Mouse (Mus musculus) megakaryocyte, embryonic 14.5 days (primary cell): ENCODE data around the gene Itm2b. TPM values are rescaled to one million over a fixed set of nuclear protein-coding genes. Genes with fewer than 3 reads are reported as not detected.

Experiments used
- H3K27me3 ChIP-seq: replicated peaks from 2 replicates; pipeline ENCODE3; 2012; ENCODE audit warnings: inconsistent platforms
- H3K36me3 ChIP-seq: replicated peaks from 2 replicates; pipeline ENCODE3; 2012; ENCODE audit warnings: low read length, inconsistent platforms, mixed read lengths
- H3K4me1 ChIP-seq: 2 replicates; pipeline ENCODE4 v1.6.1; 2012; ENCODE audit warnings: inconsistent platforms
- H3K4me3 ChIP-seq: replicated peaks from 2 replicates; pipeline ENCODE3; 2012; ENCODE audit warnings: moderate library complexity, mild to moderate bottlenecking, inconsistent platforms
- H3K9me3 ChIP-seq: 2 replicates; pipeline ENCODE4 v1.6.1; 2012; ENCODE audit warnings: inconsistent platforms
- FLI1 ChIP-seq: IDR thresholded peaks from 2 replicates; pipeline ENCODE4 v1.6.1; 2012; ENCODE audit warnings: low read length, inconsistent platforms, mixed read lengths
- GATA1 ChIP-seq: IDR thresholded peaks from 3 replicates; pipeline ENCODE4 v1.6.1; 2012; ENCODE audit warnings: mixed read lengths, low read length, inconsistent platforms, borderline replicate concordance
- polyA plus RNA-seq: library from polyadenylated mRNA; stranded (reverse); fragments of >175 nt; gene quantifications from 2 replicates; pipeline ENCODE4 v1.2.3, GENCODE M21; 2012; ENCODE audit warnings: low replicate concordance; ENCODE audit not compliant: insufficient read depth

The Itm2b gene
- polyA plus RNA-seq, 1 experiment: 564 TPM

DNA sequence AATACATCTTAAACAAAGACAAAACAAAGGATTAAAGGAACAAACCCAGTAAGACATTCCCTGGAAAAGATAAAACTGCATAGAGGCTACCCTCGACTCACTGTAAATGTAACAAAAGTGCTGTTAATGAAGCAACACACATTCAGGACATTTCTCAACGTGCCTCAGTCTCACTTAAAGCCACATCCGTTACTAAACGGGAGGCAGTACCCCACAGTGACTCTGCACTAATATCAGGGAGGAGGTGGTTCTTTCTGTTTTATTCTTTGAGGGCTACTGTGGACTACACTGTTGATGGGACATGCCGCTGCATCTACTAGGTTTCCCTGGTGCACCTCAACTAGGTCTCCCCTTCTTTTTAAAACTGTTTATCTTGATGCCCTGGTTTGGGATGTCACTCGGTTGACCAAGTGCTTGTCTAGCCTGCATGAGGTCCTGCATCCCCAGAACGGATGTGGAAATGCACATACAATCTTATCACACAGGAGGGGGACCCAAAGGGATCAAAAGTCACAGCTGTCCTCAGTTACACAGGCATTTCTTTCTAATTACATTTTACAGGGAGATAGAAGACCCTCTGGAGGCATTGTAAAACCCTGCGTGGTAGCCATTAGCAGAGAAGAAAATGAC is 13.4 kb upstream of the Itm2b start:
- Histone ChIP-seq H3K27me3 (no peaks in the 10 kb centered on the region), H3K9me3 (no peaks in the 10 kb centered on the region), H3K36me3 (no peaks in the 10 kb centered on the region), H3K4me1 (peaks cover 94% of the 10 kb centered on the region), H3K4me3 (peak overlapping the region; percentile 90)
- TF ChIP-seq GATA1: peak; percentile 77; the same call in 1 of the 3 replicates
- TF ChIP-seq FLI1: no peak

DNA sequence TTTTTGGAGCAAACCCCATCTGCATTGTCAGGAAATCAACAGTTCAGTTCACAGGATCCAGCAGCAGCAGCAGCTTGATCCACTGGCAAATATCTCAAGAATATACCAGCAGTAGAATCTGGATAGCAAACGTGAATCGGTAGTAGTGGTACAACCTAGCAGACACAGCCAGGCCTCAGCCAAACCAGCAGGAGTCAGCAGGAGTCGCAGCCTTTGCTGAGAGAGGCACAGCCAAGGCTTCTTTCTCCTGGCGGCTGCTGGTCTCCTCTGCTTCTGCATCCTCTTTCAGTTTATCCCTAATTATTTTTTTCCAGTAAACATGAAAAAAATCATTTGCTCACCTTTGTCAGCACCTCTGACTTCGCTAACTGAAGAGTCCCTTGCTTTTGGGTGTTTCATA is 10.7 kb upstream of the Itm2b start:
- Histone ChIP-seq H3K4me1 (peaks cover 82% of the 10 kb centered on the region), H3K9me3 (no peaks in the 10 kb centered on the region), H3K36me3 (no peaks in the 10 kb centered on the region), H3K27me3 (no peaks in the 10 kb centered on the region), H3K4me3 (no peak overlapping the region)
- TF ChIP-seq FLI1: no peak
- TF ChIP-seq GATA1: no peak

DNA sequence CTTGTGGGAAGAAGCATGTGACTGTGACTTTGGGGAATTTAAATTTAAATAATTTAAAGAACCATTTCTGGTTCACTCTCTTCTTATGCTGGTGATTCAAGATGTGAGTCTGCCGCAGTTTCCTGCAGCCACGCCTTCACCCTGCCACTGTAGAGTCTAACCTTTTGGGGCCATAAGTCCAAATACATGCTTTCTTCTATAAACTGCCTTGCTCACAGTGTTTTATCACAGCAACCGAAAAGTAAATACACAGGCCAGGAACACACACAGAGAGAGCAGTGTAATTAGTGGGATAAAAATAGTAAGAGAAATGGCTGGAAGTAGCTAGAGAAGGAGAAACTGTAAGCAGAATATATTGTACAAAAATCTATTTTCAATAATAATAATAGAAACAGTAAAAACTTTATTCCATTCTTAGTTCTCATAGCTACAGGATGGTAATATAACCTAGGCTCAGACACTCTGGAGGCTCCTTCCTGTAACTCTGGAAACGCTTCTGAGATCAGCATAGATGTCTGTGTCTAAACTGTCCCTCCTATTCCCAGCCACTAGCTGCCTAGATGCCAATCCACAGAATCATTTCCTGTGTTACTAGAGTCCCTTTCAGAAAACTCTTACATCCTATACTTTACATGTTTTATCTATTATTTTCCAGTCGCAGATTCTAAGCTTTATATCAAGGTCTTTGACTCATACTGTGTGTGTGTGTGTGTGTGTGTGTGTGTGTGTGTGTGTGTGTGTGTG is 9.3 kb upstream of the Itm2b start:
- H3K4me1 ChIP-seq: peaks cover 83% of the 10 kb centered on the region
- H3K36me3 ChIP-seq: no peaks in the 10 kb centered on the region
- H3K27me3 ChIP-seq: no peaks in the 10 kb centered on the region
- no peaks in the 10 kb centered on the region for H3K9me3 ChIP-seq
- H3K4me3 ChIP-seq: no peak overlapping the region
- TF ChIP-seq GATA1: no peak

DNA sequence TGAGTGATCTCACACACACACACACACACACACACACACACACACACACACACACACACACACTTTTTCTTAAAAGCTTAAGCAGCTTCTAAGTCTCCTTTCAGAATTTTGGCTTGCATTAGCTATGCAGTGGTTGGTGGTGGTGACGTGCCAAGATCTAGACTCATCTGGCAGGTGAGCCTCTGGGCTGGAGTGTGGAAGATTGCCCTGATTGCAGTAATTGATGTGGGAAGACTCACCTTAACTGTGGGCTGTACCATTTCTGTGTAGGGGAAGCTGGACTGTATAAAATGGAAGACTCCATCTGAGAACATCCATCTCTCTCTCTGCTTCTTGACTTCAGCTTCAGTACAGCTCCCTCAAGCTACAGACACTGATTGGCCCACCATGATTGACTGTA is 6.4 kb upstream of the Itm2b start:
- H3K4me3 ChIP-seq: no peak overlapping the region

DNA sequence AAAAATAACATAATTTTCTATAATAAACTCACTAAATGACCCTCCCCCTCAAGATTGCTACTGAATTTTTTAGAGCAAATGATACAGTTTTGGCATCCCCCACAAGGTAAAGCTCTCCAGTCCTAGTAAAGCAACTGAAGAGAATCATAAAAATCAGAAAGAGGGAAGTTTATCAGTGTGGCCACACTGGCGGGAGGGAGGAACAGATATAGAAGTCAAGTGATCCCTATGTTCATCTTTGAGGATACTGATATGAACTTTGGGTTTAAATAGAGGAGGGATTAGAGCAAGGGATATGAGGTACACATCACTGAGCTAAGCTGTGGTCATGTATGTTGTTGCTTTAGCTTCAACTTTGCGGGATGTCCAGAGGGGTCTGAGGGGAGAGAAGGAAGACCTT is 5.1 kb upstream of the Itm2b start:
- TF ChIP-seq GATA1 (no peak), FLI1 (no peak)
- H3K27me3 ChIP-seq: no peaks in the 10 kb centered on the region
- no peak overlapping the region for H3K4me3 ChIP-seq
- H3K9me3 ChIP-seq: no peaks in the 10 kb centered on the region
- H3K36me3 ChIP-seq: no peaks in the 10 kb centered on the region
- H3K4me1 ChIP-seq: peaks cover 72% of the 10 kb centered on the region

More for the DNA sequence above, 6.4 kb upstream of the Itm2b start:
- Histone ChIP-seq H3K27me3 (no peaks in the 10 kb centered on the region), H3K9me3 (no peaks in the 10 kb centered on the region), H3K4me1 (peaks cover 73% of the 10 kb centered on the region), H3K36me3 (no peaks in the 10 kb centered on the region)
- TF ChIP-seq GATA1 (no peak), FLI1 (no peak)

DNA sequence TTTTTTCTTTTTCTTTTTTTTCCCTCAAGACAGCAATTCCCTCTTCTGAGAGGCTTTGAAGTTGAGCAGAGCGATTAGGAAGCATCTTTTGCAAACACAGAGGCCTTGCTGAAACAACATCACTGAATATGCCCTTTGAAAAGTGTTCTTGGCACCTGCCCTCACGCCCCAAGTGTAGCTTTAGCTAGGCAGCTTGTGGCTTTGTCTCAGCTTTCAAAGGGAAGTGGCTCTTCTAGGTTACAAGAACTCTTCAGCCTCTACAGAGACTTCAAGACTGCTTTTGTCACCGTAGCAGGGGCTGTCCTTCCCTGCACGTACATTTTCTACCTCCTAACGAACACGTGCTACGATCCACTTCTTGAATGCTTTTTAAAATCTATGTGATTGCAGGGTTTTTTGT is 4.0 kb upstream of the Itm2b start:
- no peak for TF ChIP-seq FLI1
- Histone ChIP-seq H3K36me3 (no peaks in the 10 kb centered on the region), H3K4me3 (no peak overlapping the region), H3K4me1 (peaks cover 61% of the 10 kb centered on the region), H3K27me3 (no peaks in the 10 kb centered on the region), H3K9me3 (no peaks in the 10 kb centered on the region)

DNA sequence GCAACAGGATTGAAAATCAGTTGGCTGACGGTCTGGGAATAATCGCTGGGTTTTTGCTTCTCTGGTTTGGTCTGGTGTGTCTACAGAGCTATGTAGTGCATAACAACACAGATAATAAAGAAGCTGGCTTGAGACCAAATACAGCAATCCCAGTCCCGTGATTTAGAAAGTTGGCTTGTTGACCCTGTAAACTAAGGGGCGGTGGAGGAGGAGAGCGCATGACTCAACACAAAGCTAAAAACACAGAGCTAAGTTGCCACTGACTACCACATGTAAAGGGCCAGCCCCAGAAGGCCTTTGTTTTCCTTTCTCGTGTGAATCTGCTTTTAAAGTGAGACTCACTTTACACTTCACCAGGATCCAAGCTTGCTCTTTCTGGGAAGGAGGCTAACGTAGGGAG is 3.5 kb upstream of the Itm2b start:
- peaks cover 59% of the 10 kb centered on the region for H3K4me1 ChIP-seq
- TF ChIP-seq GATA1 (no peak), FLI1 (no peak)
- no peaks in the 10 kb centered on the region for H3K9me3 ChIP-seq
- H3K36me3 ChIP-seq: peaks cover under 1% of the 10 kb centered on the region
- H3K4me3 ChIP-seq: no peak overlapping the region
- no peaks in the 10 kb centered on the region for H3K27me3 ChIP-seq

DNA sequence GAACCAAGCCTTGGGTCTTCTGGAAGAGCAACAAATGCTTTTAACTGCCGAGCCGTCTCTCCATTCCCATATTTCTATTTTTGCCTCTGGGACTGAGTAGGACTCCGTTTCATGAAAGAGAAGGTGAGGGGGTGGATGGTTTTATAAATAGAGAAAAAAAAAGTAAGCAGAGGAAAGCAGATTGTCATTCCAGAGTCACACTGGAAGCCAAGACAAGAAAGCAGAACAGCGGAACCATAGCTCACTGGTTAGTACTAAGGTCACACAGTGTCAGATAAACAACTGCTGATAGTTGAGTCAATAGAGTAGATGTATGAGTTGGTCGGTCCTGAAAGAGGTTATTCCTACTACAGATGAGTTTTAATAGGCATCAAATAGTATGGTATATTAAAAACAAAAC is 1.4 kb upstream of the Itm2b start:
- Histone ChIP-seq H3K9me3 (no peaks in the 10 kb centered on the region), H3K4me3 (no peak overlapping the region), H3K36me3 (peaks cover 21% of the 10 kb centered on the region), H3K4me1 (peaks cover 64% of the 10 kb centered on the region), H3K27me3 (no peaks in the 10 kb centered on the region)
- TF ChIP-seq FLI1: no peak
- TF ChIP-seq GATA1: no peak

DNA sequence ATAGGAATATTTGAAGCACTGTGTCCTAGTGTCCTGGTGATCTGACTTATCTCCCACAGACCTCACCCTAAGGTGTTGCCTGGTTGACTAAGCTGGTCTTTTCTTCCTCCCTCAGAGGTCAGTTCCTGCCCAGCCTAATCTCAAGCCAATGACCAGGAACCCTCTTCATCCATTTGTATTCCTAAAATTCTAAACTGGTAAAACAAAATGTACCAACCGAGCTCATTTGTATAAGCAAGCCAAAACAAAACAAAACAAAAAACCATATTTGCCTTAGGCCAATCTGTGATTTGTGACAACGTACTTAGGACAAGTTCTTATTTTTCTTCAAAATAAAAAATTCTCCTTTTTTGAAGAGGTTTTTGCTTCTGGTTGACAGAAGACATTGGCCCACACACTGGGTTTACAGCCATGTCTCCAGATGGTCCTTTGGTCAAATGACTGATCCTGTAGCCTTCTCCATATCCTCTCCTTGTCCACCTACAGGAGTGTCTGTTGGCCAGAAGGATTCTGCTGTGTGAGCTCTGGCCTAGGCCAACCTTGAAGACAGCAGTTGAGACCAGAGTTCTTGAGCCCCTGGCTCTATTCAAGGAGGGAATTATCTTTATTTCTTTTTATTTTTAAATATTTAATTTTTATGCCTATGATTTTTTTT is 758 bp upstream of the Itm2b start:
- Histone ChIP-seq H3K9me3 (no peaks in the 10 kb centered on the region), H3K4me3 (peak overlapping the region; percentile 100), H3K36me3 (peaks cover 27% of the 10 kb centered on the region), H3K27me3 (no peaks in the 10 kb centered on the region), H3K4me1 (peaks cover 67% of the 10 kb centered on the region)
- no peak for TF ChIP-seq FLI1
- TF ChIP-seq GATA1: no peak

DNA sequence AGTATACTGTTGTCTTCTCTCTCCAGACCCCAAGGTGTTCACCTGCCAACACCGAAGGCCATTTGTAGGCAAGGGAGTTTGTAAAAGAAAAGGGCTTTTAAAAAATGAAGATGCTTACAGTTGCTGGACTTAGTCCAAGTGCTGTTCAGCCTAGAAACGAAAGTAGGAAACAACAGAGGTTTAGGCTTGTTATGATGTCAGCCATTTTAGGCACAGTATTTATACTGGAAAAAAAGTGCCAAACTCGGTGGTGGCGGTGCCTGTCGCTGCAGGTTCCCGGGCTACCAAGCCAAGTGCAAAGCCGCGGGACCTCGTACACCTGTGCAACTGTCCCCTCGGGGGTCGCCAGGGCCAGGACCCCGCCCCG is 560 bp downstream of the Itm2b start:
- TF ChIP-seq FLI1 (no peak), GATA1 (no peak)
- Histone ChIP-seq H3K4me1 (peaks cover 64% of the 10 kb centered on the region), H3K9me3 (no peaks in the 10 kb centered on the region), H3K36me3 (peaks cover 40% of the 10 kb centered on the region), H3K4me3 (peak overlapping the region; percentile 100), H3K27me3 (no peaks in the 10 kb centered on the region)
